Mouse (Mus musculus) kidney, adult 2 months (tissue): Measurements from ENCODE around the gene Alms1.
"Not testable (repeated sequence)": the region's sequence is repeated elsewhere in the genome, so short reads cannot be mapped to it uniquely, and the experiment has no call there.

Source experiments
- CTCF ChIP-seq: fragments of 200-500 bp; conservative IDR thresholded peaks from 2 replicates; pipeline ENCODE4 v1.5.1; 2011; ENCODE audit warnings: low read depth, mild to moderate bottlenecking, control low read depth, low read length, moderate library complexity, mixed read lengths; ENCODE audit not compliant: insufficient read depth, insufficient read length
- POLR2A ChIP-seq: fragments of 200-500 bp; IDR thresholded peaks from one replicate; pipeline ENCODE4 v1.6.1; 2011; ENCODE audit warnings: low read depth, low read length, control low read depth

GRCm38 (mm10) chr6:85709607-85710006 is 122.3 kb downstream of the Alms1 start:
- not testable (repeated sequence) for TF ChIP-seq CTCF, POLR2A
